Mouse (Mus musculus) heart, postnatal 0 days (tissue): ENCODE data around the gene Ngp. TPM values are rescaled to one million over a fixed set of nuclear protein-coding genes. Genes with fewer than 3 reads are reported as not detected.
"Not testable (repeated sequence)": the region's sequence is repeated elsewhere in the genome, so short reads cannot be mapped to it uniquely, and the experiment has no call there.

ENCODE experiments used
- ATAC-seq: fragments of 200-750 bp; cut with Nextera tagmentation; 2 replicates; pipeline ENCODE4 v1.8.0; 2017; ENCODE audit warnings: low read depth, moderate number of reproducible peaks, moderate library complexity; ENCODE audit not compliant: insufficient read depth
- DNase-seq: peaks from one replicate; pipeline ENCODE4 v3.0.0-alpha.2; 2016; ENCODE audit warnings: low spot score
- H3K27ac ChIP-seq: fragments of 300-500 bp; sonication (generic); 2 replicates; pipeline ENCODE4 v1.5.1; 2014; ENCODE audit warnings: low read depth, mild to moderate bottlenecking
- H3K27me3 ChIP-seq: fragments of 300-500 bp; sonication (generic); 2 replicates; pipeline ENCODE4 v1.6.1; 2014; ENCODE audit warnings: low read length, mixed read lengths; ENCODE audit not compliant: control insufficient read depth, insufficient read depth
- H3K36me3 ChIP-seq: fragments of 300-500 bp; sonication (generic); replicated peaks from 2 replicates; pipeline ENCODE4 v1.6.1; 2014; ENCODE audit warnings: low read length, mixed read lengths; ENCODE audit not compliant: control insufficient read depth, insufficient read depth
- H3K4me1 ChIP-seq: fragments of 300-500 bp; sonication (generic); 2 replicates; pipeline ENCODE4 v1.6.1; 2014; ENCODE audit warnings: antibody characterized with exemption; ENCODE audit not compliant: control insufficient read depth, insufficient read depth
- H3K4me2 ChIP-seq: fragments of 300-500 bp; sonication (generic); 2 replicates; pipeline ENCODE4 v1.6.1; 2014; ENCODE audit warnings: low read depth, mild to moderate bottlenecking, low read length, moderate library complexity
- H3K4me3 ChIP-seq: fragments of 300-500 bp; sonication (generic); 2 replicates; pipeline ENCODE4 v1.5.1; 2014; ENCODE audit warnings: low read depth, low read length
- H3K9ac ChIP-seq: fragments of 300-500 bp; sonication (generic); replicated peaks from 2 replicates; pipeline ENCODE4 v1.6.1; 2014; ENCODE audit warnings: low read depth, low read length, mixed read lengths
- H3K9me3 ChIP-seq: fragments of 300-500 bp; sonication (generic); replicated peaks from 2 replicates; pipeline ENCODE4 v1.6.1; 2016; ENCODE audit warnings: low read length; ENCODE audit not compliant: control insufficient read depth
- CTCF ChIP-seq: IDR thresholded peaks from 2 replicates; pipeline ENCODE4 v1.5.1; 2016; ENCODE audit warnings: antibody characterized with exemption, control low read depth, low read depth
- EP300 ChIP-seq: IDR thresholded peaks from 2 replicates; pipeline ENCODE4 v1.6.1; 2016; ENCODE audit warnings: antibody characterized with exemption, low read depth
- WGBS: fragments of 180-500 bp; shearing (Covaris S2); extraction: QIAGEN DNeasy Blood & Tissue Kit; methylation state at CpG from one replicate; pipeline ENCODE4 v1.1.7; 2014; 5-methylcytosine and 5-hydroxymethylcytosine counted together
- polyA plus RNA-seq: library from polyadenylated mRNA; unstranded; fragments of >200 nt; fragmentation: Nextera tagmentation; extraction: Ambion mirVana; gene quantifications from 2 replicates; pipeline ENCODE4 v1.2.1, GENCODE M21; 2015
- total RNA-seq: library from RNA; depleted of rRNA; stranded (reverse); fragments of >200 nt; gene quantifications from 2 replicates; pipeline ENCODE4 v1.2.3, GENCODE M21; 2014; ENCODE audit warnings: low replicate concordance; rRNA removed

Ngp gene
- 1.8 and 2.6 TPM in 2 replicates for total RNA-seq
- polyA plus RNA-seq = 1.8 and 2.4 TPM in 2 replicates

- Histone ChIP-seq H3K27ac (no peak within 1 kb of the TSS), H3K4me3 (no peak within 1 kb of the TSS), H3K27me3 (no peaks in the 10 kb centered on the region), H3K9ac (no peak within 1 kb of the TSS), H3K9me3 (no peaks in the 10 kb centered on the region), H3K36me3 (no peaks in the 10 kb centered on the region), H3K4me2 (no peak within 1 kb of the TSS), H3K4me1 (no peaks in the 10 kb centered on the region)
- 79% methylated on average over 12 of the region's 12 CpGs for WGBS
- ATAC-seq = no peak
- DNase-seq = no peak
- TF ChIP-seq CTCF (no peak), EP300 (no peak)
Measured at GRCm38 (mm10) chr9:110419511-110420112, at the start of gene Ngp. Gene Ngp (plus strand): TSS chr9:110419747.

- 24% methylated on average over 3 of the region's 3 CpGs for WGBS
- Histone ChIP-seq H3K4me3 (no peak overlapping the region), H3K9ac (no peak overlapping the region), H3K4me1 (0 out of 2 replicates have a peak, but pooled peaks cover 5% of the 10 kb centered on the region), H3K27ac (peak overlapping the region; percentile 51), H3K4me2 (no peak overlapping the region), H3K27me3 (no peaks in the 10 kb centered on the region), H3K36me3 (peaks cover 26% of the 10 kb centered on the region), H3K9me3 (no peaks in the 10 kb centered on the region)
- TF ChIP-seq CTCF (no peak), EP300 (0 out of 2 replicates have a peak, but pooled peaks have one; percentile 33)
- ATAC-seq (peak; percentile 83), DNase-seq (peak; percentile 71)
Measured at GRCm38 (mm10) chr9:110369860-110370259, 49.7 kb upstream of the Ngp start.

DNA sequence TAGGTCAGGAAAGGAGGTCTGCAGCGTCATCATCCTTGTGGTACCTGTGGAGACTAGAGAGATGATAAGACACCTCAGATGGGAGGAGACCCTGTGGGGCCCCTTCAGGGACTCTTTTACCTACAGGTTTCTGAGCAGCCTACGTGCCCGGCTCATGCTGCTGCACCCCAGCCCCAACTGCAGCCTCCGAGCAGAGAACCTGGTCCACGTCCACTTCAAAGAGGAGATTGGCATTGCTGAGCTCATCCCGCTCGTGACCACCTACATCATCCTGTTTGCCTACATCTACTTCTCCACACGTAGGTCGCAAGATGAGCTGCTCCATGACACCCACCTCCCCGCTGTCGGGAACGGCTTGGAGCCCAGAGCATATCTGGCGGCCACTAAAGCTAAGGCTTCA, 45.7 kb upstream of the Ngp start:
- Histone ChIP-seq H3K9ac (no peak overlapping the region), H3K4me1 (0 out of 2 replicates have a peak, but pooled peaks cover 5% of the 10 kb centered on the region), H3K4me2 (no peak overlapping the region), H3K36me3 (peaks cover 42% of the 10 kb centered on the region), H3K27ac (no peak overlapping the region), H3K9me3 (no peaks in the 10 kb centered on the region), H3K27me3 (no peaks in the 10 kb centered on the region), H3K4me3 (no peak overlapping the region)
- WGBS = 91% methylated on average over 13 of the region's 13 CpGs
- no peak for ATAC-seq
- DNase-seq = no peak
- no peak for TF ChIP-seq EP300
- TF ChIP-seq CTCF = no peak

DNA sequence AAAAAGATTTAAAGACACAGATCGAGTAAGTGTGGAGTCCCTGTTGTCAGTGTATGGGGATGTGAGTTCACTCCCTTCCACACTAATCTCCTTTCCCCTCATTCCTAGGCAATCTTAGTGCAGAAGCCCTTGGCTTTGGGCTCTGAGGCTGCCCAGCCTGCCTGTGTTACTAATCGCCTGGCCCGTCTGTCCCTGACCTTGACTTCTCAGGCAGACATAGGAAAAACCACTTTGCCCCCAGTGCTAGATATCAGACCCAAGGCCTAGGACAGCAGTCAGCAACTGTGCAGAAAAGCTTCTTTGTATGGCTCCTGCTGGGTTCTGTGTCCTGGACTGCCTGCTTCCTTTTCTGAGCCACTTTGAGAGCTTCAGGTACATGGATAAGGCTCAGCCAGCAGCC, 43.9 kb upstream of the Ngp start:
- no peak overlapping the region for H3K4me2 ChIP-seq
- ATAC-seq (no peak), DNase-seq (no peak)
- 66% methylated on average over 3 of the region's 3 CpGs for WGBS
- no peaks in the 10 kb centered on the region for H3K27me3 ChIP-seq
- H3K27ac ChIP-seq = no peak overlapping the region
- H3K4me3 ChIP-seq = no peak overlapping the region
- peaks cover 47% of the 10 kb centered on the region for H3K36me3 ChIP-seq
- H3K9ac ChIP-seq = no peak overlapping the region
- H3K4me1 ChIP-seq = no peaks in the 10 kb centered on the region; the same call in 1 of the 2 replicates
- no peaks in the 10 kb centered on the region for H3K9me3 ChIP-seq
- TF ChIP-seq EP300 (no peak), CTCF (no peak)

- DNase-seq, H3K4me3 ChIP-seq, H3K9ac ChIP-seq, H3K27ac ChIP-seq, H3K27me3 ChIP-seq, ATAC-seq, H3K4me2 ChIP-seq, H3K4me1 ChIP-seq, H3K9me3 ChIP-seq: not testable (repeated sequence)
- H3K36me3 ChIP-seq = peaks cover 56% of the 10 kb centered on the region
- WGBS = 77% methylated on average over 12 of the region's 15 CpGs
Measured at GRCm38 (mm10) chr9:110377655-110378054, 41.9 kb upstream of the Ngp start.

DNA sequence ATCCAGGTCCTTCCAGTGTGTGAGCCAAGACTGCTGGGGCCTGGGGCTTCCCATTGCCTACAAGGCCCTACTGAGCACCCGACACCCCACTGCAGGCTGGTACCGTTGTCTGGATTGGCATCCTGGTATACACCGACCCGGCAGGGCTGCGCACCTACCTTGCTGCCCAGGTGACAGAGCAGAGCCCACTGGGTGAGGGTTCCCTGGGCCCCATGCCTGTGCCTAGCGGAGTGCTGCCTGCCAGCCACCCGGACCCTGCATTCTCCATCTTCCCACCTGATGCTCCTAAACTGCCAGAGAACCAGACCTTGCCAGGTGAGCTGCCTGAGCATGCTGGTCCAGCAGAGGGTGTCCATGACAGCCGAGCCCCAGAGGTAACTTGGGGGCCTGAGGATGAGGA, 40.2 kb upstream of the Ngp start:
- H3K9ac ChIP-seq = no peak overlapping the region
- no peak for DNase-seq
- ATAC-seq = no peak
- H3K27ac ChIP-seq = no peak overlapping the region
- no peaks in the 10 kb centered on the region for H3K27me3 ChIP-seq
- no peak for TF ChIP-seq EP300
- H3K9me3 ChIP-seq = no peaks in the 10 kb centered on the region
- H3K36me3 ChIP-seq = peaks cover 50% of the 10 kb centered on the region
- no peaks in the 10 kb centered on the region; the same call in 1 of the 2 replicates for H3K4me1 ChIP-seq
- H3K4me3 ChIP-seq = no peak overlapping the region
- WGBS = 90% methylated on average over 8 of the region's 8 CpGs
- no peak overlapping the region for H3K4me2 ChIP-seq
